Mouse (Mus musculus) R1 (cell line): ENCODE measurements around the gene Vmn2r91.
"Not testable (repeated sequence)": the region's sequence is repeated elsewhere in the genome, so short reads cannot be mapped to it uniquely, and the experiment has no call there.

ENCODE experiments used
- DNase-seq: peaks from one replicate; pipeline ENCODE4 v3.0.0-alpha.2; 2018; ENCODE audit warnings: low read depth, low spot score

The Vmn2r91 gene

DNA sequence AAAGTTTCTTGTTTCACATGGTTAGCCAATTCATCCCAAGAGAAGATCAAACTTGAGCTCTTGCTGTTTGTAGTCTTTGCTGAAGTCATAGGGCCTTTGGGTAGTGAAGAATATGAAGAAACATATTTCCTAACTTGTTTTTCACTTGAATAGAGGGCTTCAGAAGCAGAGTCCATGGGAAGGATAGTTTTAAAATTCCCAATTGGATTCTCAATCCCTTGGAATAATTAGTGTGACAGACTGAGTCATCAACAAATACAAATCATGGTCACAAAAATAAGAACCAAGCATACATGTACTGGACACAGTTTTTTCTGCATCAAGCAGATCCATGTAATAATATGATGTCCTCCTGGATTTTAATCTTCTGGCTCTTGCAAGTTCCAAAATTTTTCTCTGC, at the start of gene Vmn2r91:
Gene Vmn2r91 (plus strand): TSS at position 301 of the 400 bp plus-strand sequence.
- DNase-seq, result not testable (repeated sequence)

DNA sequence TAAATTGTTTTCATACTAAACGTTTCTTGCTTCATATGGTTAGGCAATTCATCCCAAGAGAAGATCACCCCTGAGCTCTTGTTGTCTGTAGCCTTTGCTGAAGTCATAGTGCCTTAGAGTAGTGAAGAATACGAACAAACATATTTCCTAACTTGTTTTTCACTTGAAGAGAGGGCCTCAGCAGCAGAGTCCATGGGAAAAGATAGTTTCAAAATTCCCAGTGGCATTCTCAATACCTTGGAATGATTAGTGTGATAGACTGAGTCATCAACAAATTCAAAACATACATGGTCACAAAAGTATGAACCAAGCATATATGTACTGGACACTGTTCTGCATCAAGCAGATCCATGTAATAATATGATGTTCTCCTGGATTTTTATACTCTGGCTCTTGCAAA, 35.7 kb upstream of the Vmn2r91 start, which contains the start of gene Vmn2r124:
Gene Vmn2r124 (plus strand): TSS at position 301 of the 400 bp plus-strand sequence.
- DNase-seq, result no peak

DNA sequence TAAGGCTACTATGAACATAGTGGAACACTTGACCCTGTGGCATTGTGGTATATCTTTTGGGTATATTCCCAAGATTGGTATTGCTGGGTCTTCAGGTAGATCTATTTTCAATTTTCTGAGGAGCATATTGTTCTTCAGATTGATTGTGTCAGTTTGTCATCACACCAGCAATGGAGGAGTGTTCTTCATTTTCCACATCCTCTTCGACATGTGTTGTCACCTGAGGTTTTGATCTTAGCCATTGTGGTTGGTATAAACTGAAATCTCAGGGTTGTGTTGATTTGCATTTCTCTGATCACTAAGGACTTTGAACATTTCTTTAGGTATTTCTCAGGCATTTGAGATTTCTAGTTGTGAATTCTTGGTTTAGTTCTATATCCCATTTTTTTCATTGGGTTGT, 10.8 kb downstream of the Vmn2r91 start:
- not testable (repeated sequence) for DNase-seq

DNA sequence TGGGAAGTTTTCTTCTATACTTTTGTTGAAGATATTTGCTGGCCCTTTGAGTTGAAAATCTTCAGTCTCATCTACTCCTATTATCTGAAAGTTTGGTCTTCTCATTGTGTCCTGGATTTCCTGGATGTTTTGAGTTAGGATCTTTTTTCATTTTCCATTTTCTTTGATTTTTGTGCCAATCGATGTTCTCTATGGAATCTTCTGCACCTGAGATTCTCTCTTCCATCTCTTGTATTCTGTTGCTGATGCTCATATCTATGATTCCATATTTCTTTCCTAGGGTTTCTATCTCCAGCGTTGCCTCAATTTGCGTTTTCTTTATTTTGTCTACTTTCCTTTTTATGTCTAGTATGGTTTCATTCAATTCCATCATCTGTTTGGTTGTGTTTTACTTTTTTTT, 17.4 kb downstream of the Vmn2r91 start:
- DNase-seq, result not testable (repeated sequence)

DNA sequence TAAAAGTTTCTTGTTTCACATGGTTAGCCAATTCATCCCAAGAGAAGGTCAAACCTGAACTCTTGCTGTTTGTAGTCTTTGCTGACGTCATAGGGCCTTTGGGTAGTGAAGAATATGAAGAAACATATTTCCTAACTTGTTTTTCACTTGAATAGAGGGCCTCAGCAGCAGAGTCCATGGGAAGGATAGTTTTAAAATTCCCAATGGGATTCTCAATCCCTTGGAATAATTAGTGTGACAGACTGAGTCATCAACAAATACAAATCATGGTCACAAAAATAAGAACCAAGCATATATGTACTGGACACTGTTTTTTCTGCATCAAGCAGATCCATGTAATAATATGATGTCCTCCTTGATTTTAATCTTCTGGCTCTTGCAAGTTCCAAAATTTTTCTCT, 66.8 kb downstream of the Vmn2r91 start, which contains the start of gene Vmn2r92:
Gene Vmn2r92 (plus strand): TSS at position 301 of the 400 bp plus-strand sequence.
- DNase-seq, result not testable (repeated sequence)

DNA sequence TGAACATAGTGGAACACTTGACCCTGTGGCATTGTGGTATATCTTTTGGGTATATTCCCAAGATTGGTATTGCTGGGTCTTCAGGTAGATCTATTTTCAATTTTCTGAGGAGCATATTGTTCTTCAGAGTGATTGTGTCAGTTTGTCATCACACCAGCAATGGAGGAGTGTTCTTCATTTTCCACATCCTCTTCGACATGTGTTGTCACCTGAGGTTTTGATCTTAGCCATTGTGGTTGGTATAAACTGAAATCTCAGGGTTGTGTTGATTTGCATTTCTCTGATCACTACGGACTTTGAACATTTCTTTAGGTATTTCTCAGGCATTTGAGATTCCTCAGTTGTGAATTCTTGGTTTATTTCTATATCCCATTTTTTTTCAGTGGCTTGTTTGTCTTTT, 76.4 kb downstream of the Vmn2r91 start:
- not testable (repeated sequence) for DNase-seq
